Mouse (Mus musculus) G1E (cell line): ENCODE measurements around the gene Slc9a2. TPM values are rescaled to one million over a fixed set of nuclear protein-coding genes. Genes with fewer than 3 reads are reported as not detected.

Experiments used
- ATAC-seq: 2 replicates; pipeline ENCODE4 v1.8.0; 2016; ENCODE audit warnings: mild to moderate bottlenecking; ENCODE audit not compliant: insufficient number of reproducible peaks, poor library complexity, low FRiP score, severe bottlenecking; ENCODE audit errors: extremely low read depth
- DNase-seq: peaks from one replicate; pipeline ENCODE4 v3.0.0; 2012; ENCODE audit warnings: low spot score
- H3K27me3 ChIP-seq: 2 replicates; pipeline ENCODE4 v1.6.1; 2012; ENCODE audit warnings: mild to moderate bottlenecking, low read length, inconsistent platforms; ENCODE audit not compliant: insufficient read depth
- H3K36me3 ChIP-seq: replicated peaks from 2 replicates; pipeline ENCODE3; 2012; ENCODE audit warnings: mild to moderate bottlenecking, inconsistent platforms
- H3K4me1 ChIP-seq: 2 replicates; pipeline ENCODE4 v1.6.1; 2012; ENCODE audit warnings: low read depth, low read length, inconsistent platforms, mixed read lengths; ENCODE audit not compliant: insufficient read depth
- H3K4me3 ChIP-seq: 2 replicates; pipeline ENCODE4 v1.5.1; 2012; ENCODE audit warnings: low read depth, mild to moderate bottlenecking, inconsistent platforms, low read length, moderate library complexity, mixed read lengths
- H3K9me3 ChIP-seq: replicated peaks from 2 replicates; pipeline ENCODE4 v1.6.1; 2012; ENCODE audit warnings: inconsistent platforms
- CTCF ChIP-seq: IDR thresholded peaks from 2 replicates; pipeline ENCODE4 v1.5.1; 2012; ENCODE audit warnings: low read depth, low read length, inconsistent platforms, mixed read lengths
- GATA1 ChIP-seq: IDR thresholded peaks from 2 replicates; pipeline ENCODE4 v1.6.1; 2012; ENCODE audit warnings: borderline replicate concordance, low read length, inconsistent platforms, mixed read lengths
- GATA2 ChIP-seq: IDR thresholded peaks from 2 replicates; pipeline ENCODE4 v1.6.1; 2012; ENCODE audit warnings: low read depth, low read length, inconsistent platforms, borderline replicate concordance
- POLR2AphosphoS5 ChIP-seq: IDR thresholded peaks from 2 replicates; pipeline ENCODE4 v1.6.1; 2012; ENCODE audit warnings: low read depth, low read length, inconsistent platforms; ENCODE audit not compliant: insufficient replicate concordance
- TAL1 ChIP-seq: conservative IDR thresholded peaks from 2 replicates; pipeline ENCODE4 v1.6.1; 2012; ENCODE audit warnings: low read depth, low read length, inconsistent platforms, mixed read lengths
- polyA plus RNA-seq: library from polyadenylated mRNA; stranded (reverse); fragments of >175 nt; gene quantifications from 2 replicates; pipeline ENCODE4 v1.2.3, GENCODE M21; 2012
- total RNA-seq, 2 experiments: library from RNA; stranded (forward) in 1 of 2; stranded (reverse) in 1 of 2; fragments of 200-1000 nt in 1 of 2; fragments of >200 nt in 1 of 2; fragmentation: Nextera tagmentation in 1 of 2; gene quantifications; 2 replicates each; pipeline ENCODE4 v1.2.3; 2014 to 2017

Slc9a2 gene
- total and polyA plus RNA-seq, 3 experiments, result 0.27 TPM; not detected in 2

- no peak for TF ChIP-seq CTCF
- TF ChIP-seq POLR2AphosphoS5, result no peak
- no peak for TF ChIP-seq GATA2
- no peak for TF ChIP-seq TAL1
- TF ChIP-seq GATA1, result no peak
- ATAC-seq (no peak), DNase-seq (no peak)
- Histone ChIP-seq H3K27me3 (0 out of 2 replicates have a peak, but pooled peaks cover 2% of the 10 kb centered on the region), H3K4me1 (no peaks in the 10 kb centered on the region), H3K36me3 (no peaks in the 10 kb centered on the region), H3K4me3 (no peak overlapping the region), H3K9me3 (no peaks in the 10 kb centered on the region)
Measured at GRCm38 (mm10) chr1:40804118-40804517, 123.7 kb downstream of the Slc9a2 start.

GRCm38 (mm10) chr1:40805351-40805750 is 125.0 kb downstream of the Slc9a2 start, which contains the start of gene Tmem182:
TSS of gene Tmem182 (plus strand) at chr1:40805601.
- ATAC-seq, result no peak
- no peaks in the 10 kb centered on the region for H3K36me3 ChIP-seq
- H3K9me3 ChIP-seq, result no peaks in the 10 kb centered on the region

GRCm38 (mm10) chr1:40805891-40806290 is 125.5 kb downstream of the Slc9a2 start:
- H3K9me3 ChIP-seq, result no peaks in the 10 kb centered on the region
- H3K27me3 ChIP-seq, result 0 out of 2 replicates have a peak, but pooled peaks cover 2% of the 10 kb centered on the region
- H3K4me1 ChIP-seq, result no peaks in the 10 kb centered on the region
- no peak for TF ChIP-seq POLR2AphosphoS5
- no peak for TF ChIP-seq CTCF
- no peak for TF ChIP-seq TAL1
- TF ChIP-seq GATA1, result no peak
- no peak for TF ChIP-seq GATA2
- no peak for DNase-seq
- no peak for ATAC-seq
- no peaks in the 10 kb centered on the region for H3K36me3 ChIP-seq
- H3K4me3 ChIP-seq, result no peak overlapping the region

More at GRCm38 (mm10) chr1:40805351-40805750, 125.0 kb downstream of the Slc9a2 start, which contains the start of gene Tmem182:
- H3K27me3 ChIP-seq, result 0 out of 2 replicates have a peak, but pooled peaks cover 2% of the 10 kb centered on the region
- no peaks in the 10 kb centered on the region for H3K4me1 ChIP-seq
- no peak for DNase-seq
- H3K4me3 ChIP-seq, result no peak within 1 kb of the TSS
- TF ChIP-seq CTCF, result no peak
- TF ChIP-seq GATA2, result no peak
- TF ChIP-seq TAL1, result no peak
- TF ChIP-seq GATA1, result no peak
- TF ChIP-seq POLR2AphosphoS5, result no peak

GRCm38 (mm10) chr1:40808643-40809042 is 128.3 kb downstream of the Slc9a2 start:
- H3K9me3 ChIP-seq, result no peaks in the 10 kb centered on the region
- H3K4me3 ChIP-seq, result no peak overlapping the region
- no peak for ATAC-seq
- TF ChIP-seq TAL1 (no peak), CTCF (no peak), POLR2AphosphoS5 (no peak), GATA2 (no peak), GATA1 (no peak)
- no peaks in the 10 kb centered on the region for H3K36me3 ChIP-seq
- DNase-seq, result no peak
- no peaks in the 10 kb centered on the region for H3K4me1 ChIP-seq
- 0 out of 2 replicates have a peak, but pooled peaks cover 2% of the 10 kb centered on the region for H3K27me3 ChIP-seq

- ATAC-seq (no peak), DNase-seq (no peak)
- Histone ChIP-seq H3K27me3 (no peaks in the 10 kb centered on the region), H3K4me3 (no peak overlapping the region), H3K4me1 (no peaks in the 10 kb centered on the region), H3K9me3 (no peaks in the 10 kb centered on the region), H3K36me3 (no peaks in the 10 kb centered on the region)
- TF ChIP-seq GATA2 (no peak), CTCF (no peak)
Measured at GRCm38 (mm10) chr1:40815071-40815845, 134.9 kb downstream of the Slc9a2 start.

Other genes with a start within 250 kb of the Slc9a2 start
- gene Il18r1, start 215.0 kb upstream of the Slc9a2 start, total RNA-seq (2014; fragmentation: Nextera tagmentation), result 0.45 TPM in 1 of 2 replicates, not detected in the other
- 0.58 and 0.76 TPM in 2 replicates for gene Il18r1, start 215.0 kb upstream of the Slc9a2 start, total RNA-seq (2017)
- gene Il18r1, start 215.0 kb upstream of the Slc9a2 start, polyA plus RNA-seq, result not detected in 2 replicates
- 0.68 TPM in 1 of 2 replicates, not detected in the other for gene Il18rap, start 165.2 kb upstream of the Slc9a2 start, total RNA-seq (2014; fragmentation: Nextera tagmentation)
- 1.4 and 1.6 TPM in 2 replicates for gene Il18rap, start 165.2 kb upstream of the Slc9a2 start, total RNA-seq (2017)
- not detected in 2 replicates for gene Il18rap, start 165.2 kb upstream of the Slc9a2 start, polyA plus RNA-seq
- not detected in 2 replicates for gene Slc9a4, start 100.5 kb upstream of the Slc9a2 start, total RNA-seq (2014; fragmentation: Nextera tagmentation)
- 0.17 TPM in 1 of 2 replicates, not detected in the other for gene Slc9a4, start 100.5 kb upstream of the Slc9a2 start, total RNA-seq (2017)
- not detected in 2 replicates for gene Slc9a4, start 100.5 kb upstream of the Slc9a2 start, polyA plus RNA-seq
- 1.3 and 1.7 TPM in 2 replicates for gene Mfsd9, start 110.1 kb downstream of the Slc9a2 start, total RNA-seq (2014; fragmentation: Nextera tagmentation)
- gene Mfsd9, start 110.1 kb downstream of the Slc9a2 start, total RNA-seq (2017), result 2.7 and 3.3 TPM in 2 replicates
- 0.54 and 0.74 TPM in 2 replicates for gene Mfsd9, start 110.1 kb downstream of the Slc9a2 start, polyA plus RNA-seq
- gene Tmem182, start 125.0 kb downstream of the Slc9a2 start, total RNA-seq (2014; fragmentation: Nextera tagmentation), result not detected in 2 replicates
- 0.06 and 0.11 TPM in 2 replicates for gene Tmem182, start 125.0 kb downstream of the Slc9a2 start, total RNA-seq (2017)
- gene Tmem182, start 125.0 kb downstream of the Slc9a2 start, polyA plus RNA-seq, result not detected in 2 replicates